Mouse (Mus musculus): ENCODE measurements around the gene Gpx7. TPM values are rescaled to one million over a fixed set of nuclear protein-coding genes. Genes with fewer than 3 reads are reported as not detected.
A peak's percentile ranks its signal among the peaks of the same experiment; 100 is the strongest.

Gpx7 gene
- polyA plus RNA-seq, 1 experiment from 2014 or later = 34.8 TPM

- H3K36me3 ChIP-seq (replicated peaks) = no peaks in the 10 kb centered on the region
- H3K4me3 ChIP-seq = peak overlapping the region; percentile 45
- peaks cover 42% of the 10 kb centered on the region for H3K4me1 ChIP-seq
- 39% methylated on average over 4 of the region's 4 CpGs for WGBS
- H3K27me3 ChIP-seq (ENCODE audit: poor library complexity, severe bottlenecking) = peaks cover 48% of the 10 kb centered on the region
- peak overlapping the region; percentile 89 for H3K27ac ChIP-seq
- DNase-seq (ENCODE audit: extremely low spot score, low spot score) = no peak
- no peaks in the 10 kb centered on the region for H3K9me3 ChIP-seq
These were observed 19.7 kb downstream of the Gpx7 start for GRCm38 (mm10) chr4:108387106-108387505.

- Histone ChIP-seq H3K27me3 (ENCODE audit: poor library complexity, severe bottlenecking) (peaks cover 58% of the 10 kb centered on the region), H3K4me3 (no peak overlapping the region), H3K36me3 (replicated peaks) (no peaks in the 10 kb centered on the region), H3K27ac (no peak overlapping the region), H3K4me1 (peaks cover 42% of the 10 kb centered on the region), H3K9me3 (no peaks in the 10 kb centered on the region)
- 26% methylated on average over 1 of the region's 1 CpGs for WGBS
- DNase-seq (ENCODE audit: extremely low spot score, low spot score) = no peak
These were observed 20.7 kb downstream of the Gpx7 start for GRCm38 (mm10) chr4:108386087-108386486.

- no peaks in the 10 kb centered on the region for H3K36me3 ChIP-seq (replicated peaks)
- H3K4me1 ChIP-seq = peaks cover 44% of the 10 kb centered on the region
- peaks cover 64% of the 10 kb centered on the region for H3K27me3 ChIP-seq (ENCODE audit: poor library complexity, severe bottlenecking)
- H3K27ac ChIP-seq = peak within 1 kb of the TSS; percentile 83
- peak within 1 kb of the TSS; percentile 63 for H3K4me3 ChIP-seq
- no peaks in the 10 kb centered on the region for H3K9me3 ChIP-seq
- DNase-seq (ENCODE audit: extremely low spot score, low spot score) = peak; percentile 36
- WGBS = 2% methylated on average over 55 of the region's 55 CpGs
These were observed 23.5 kb downstream of the Gpx7 start, which contains the start of gene Shisal2a for GRCm38 (mm10) chr4:108383183-108383714. Gene Shisal2a (minus strand): TSS chr4:108383349.

GRCm38 (mm10) chr4:108380146-108380545 lies 26.6 kb downstream of the Gpx7 start:
- Histone ChIP-seq H3K9me3 (no peaks in the 10 kb centered on the region), H3K27me3 (ENCODE audit: poor library complexity, severe bottlenecking) (peaks cover 46% of the 10 kb centered on the region), H3K36me3 (replicated peaks) (no peaks in the 10 kb centered on the region), H3K4me3 (no peak overlapping the region), H3K4me1 (peaks cover 28% of the 10 kb centered on the region), H3K27ac (no peak overlapping the region)
- no peak for DNase-seq (ENCODE audit: extremely low spot score, low spot score)
- 24% methylated on average over 1 of the region's 1 CpGs for WGBS

- Histone ChIP-seq H3K27me3 (ENCODE audit: poor library complexity, severe bottlenecking) (peaks cover 39% of the 10 kb centered on the region), H3K9me3 (no peaks in the 10 kb centered on the region), H3K4me3 (no peak overlapping the region), H3K4me1 (peaks cover 28% of the 10 kb centered on the region), H3K36me3 (replicated peaks) (no peaks in the 10 kb centered on the region), H3K27ac (0 out of 2 replicates have a peak overlapping the region, but pooled peaks have one; percentile 22)
- WGBS = 81% methylated on average over 3 of the region's 3 CpGs
- no peak for DNase-seq (ENCODE audit: extremely low spot score, low spot score)
These were observed 27.3 kb downstream of the Gpx7 start for GRCm38 (mm10) chr4:108379476-108379875.

- no peak for DNase-seq (ENCODE audit: extremely low spot score, low spot score)
- Histone ChIP-seq H3K9me3 (no peaks in the 10 kb centered on the region), H3K4me1 (peaks cover 21% of the 10 kb centered on the region), H3K27ac (peak overlapping the region; percentile 53; the same call in 1 of the 2 replicates), H3K4me3 (no peak overlapping the region), H3K36me3 (replicated peaks) (no peaks in the 10 kb centered on the region), H3K27me3 (ENCODE audit: poor library complexity, severe bottlenecking) (no peaks in the 10 kb centered on the region)
- 87% methylated on average over 3 of the region's 3 CpGs for WGBS
These were observed 34.6 kb downstream of the Gpx7 start for GRCm38 (mm10) chr4:108372166-108372565.

- H3K36me3 ChIP-seq (replicated peaks) = no peaks in the 10 kb centered on the region
- H3K27ac ChIP-seq = no peak overlapping the region
- no peak overlapping the region for H3K4me3 ChIP-seq
- no peaks in the 10 kb centered on the region for H3K27me3 ChIP-seq (ENCODE audit: poor library complexity, severe bottlenecking)
- 87% methylated on average over 3 of the region's 3 CpGs for WGBS
- H3K4me1 ChIP-seq = peaks cover 21% of the 10 kb centered on the region
- H3K9me3 ChIP-seq = no peaks in the 10 kb centered on the region
- no peak for DNase-seq (ENCODE audit: extremely low spot score, low spot score)
These were observed 35.3 kb downstream of the Gpx7 start for GRCm38 (mm10) chr4:108371421-108371820.

GRCm38 (mm10) chr4:108370409-108370808 lies 36.4 kb downstream of the Gpx7 start:
- no peaks in the 10 kb centered on the region for H3K9me3 ChIP-seq
- no peak for DNase-seq (ENCODE audit: extremely low spot score, low spot score)
- H3K27me3 ChIP-seq (ENCODE audit: poor library complexity, severe bottlenecking) = no peaks in the 10 kb centered on the region
- H3K36me3 ChIP-seq (replicated peaks) = no peaks in the 10 kb centered on the region
- 70% methylated on average over 4 of the region's 4 CpGs for WGBS
- peaks cover 21% of the 10 kb centered on the region for H3K4me1 ChIP-seq
- H3K27ac ChIP-seq = no peak overlapping the region
- H3K4me3 ChIP-seq = no peak overlapping the region

- Histone ChIP-seq H3K9me3 (no peaks in the 10 kb centered on the region), H3K27me3 (ENCODE audit: poor library complexity, severe bottlenecking) (no peaks in the 10 kb centered on the region), H3K4me3 (no peak overlapping the region), H3K36me3 (replicated peaks) (no peaks in the 10 kb centered on the region), H3K27ac (peak overlapping the region; percentile 67), H3K4me1 (peaks cover 29% of the 10 kb centered on the region)
- DNase-seq (ENCODE audit: extremely low spot score, low spot score) = no peak
- WGBS = 47% methylated on average over 5 of the region's 5 CpGs
These were observed 37.5 kb downstream of the Gpx7 start for GRCm38 (mm10) chr4:108369254-108369653.

GRCm38 (mm10) chr4:108364111-108364476 lies 42.7 kb downstream of the Gpx7 start:
- peak overlapping the region; percentile 93 for H3K27ac ChIP-seq
- H3K27me3 ChIP-seq (ENCODE audit: poor library complexity, severe bottlenecking) = no peaks in the 10 kb centered on the region
- no peak for DNase-seq (ENCODE audit: extremely low spot score, low spot score)

GRCm38 (mm10) chr4:108363355-108364110 lies 43.2 kb downstream of the Gpx7 start:
- peak; percentile 58 for DNase-seq (ENCODE audit: extremely low spot score, low spot score)
- 9% methylated on average over 7 of the region's 7 CpGs for WGBS
- Histone ChIP-seq H3K27ac (peak overlapping the region; percentile 93), H3K36me3 (replicated peaks) (no peaks in the 10 kb centered on the region), H3K4me1 (peaks cover 69% of the 10 kb centered on the region), H3K27me3 (ENCODE audit: poor library complexity, severe bottlenecking) (no peaks in the 10 kb centered on the region), H3K4me3 (peak overlapping the region; percentile 36), H3K9me3 (no peaks in the 10 kb centered on the region)

More at GRCm38 (mm10) chr4:108364111-108364476, 42.7 kb downstream of the Gpx7 start:
- Histone ChIP-seq H3K9me3 (no peaks in the 10 kb centered on the region), H3K4me1 (peaks cover 69% of the 10 kb centered on the region), H3K36me3 (replicated peaks) (no peaks in the 10 kb centered on the region), H3K4me3 (peak overlapping the region; percentile 1; the same call in 1 of the 2 replicates)
- 28% methylated on average over 5 of the region's 5 CpGs for WGBS

- DNase-seq (ENCODE audit: extremely low spot score, low spot score) = peak; percentile 85
- Histone ChIP-seq H3K27ac (peak overlapping the region; percentile 93), H3K4me1 (peaks cover 72% of the 10 kb centered on the region), H3K36me3 (replicated peaks) (no peaks in the 10 kb centered on the region), H3K27me3 (ENCODE audit: poor library complexity, severe bottlenecking) (no peaks in the 10 kb centered on the region), H3K9me3 (no peaks in the 10 kb centered on the region), H3K4me3 (peak overlapping the region; percentile 36)
- WGBS = 2% methylated on average over 18 of the region's 18 CpGs
These were observed 44.2 kb downstream of the Gpx7 start for GRCm38 (mm10) chr4:108362321-108363261.

Data from forebrain, embryonic 10.5 days (tissue).